Mouse (Mus musculus) heart, embryonic 14.5 days (tissue): Measurements from ENCODE around the gene Fzd4. TPM values are rescaled to one million over a fixed set of nuclear protein-coding genes. Genes with fewer than 3 reads are reported as not detected.

Experiments
- ATAC-seq: fragments of 200-750 bp; cut with Nextera tagmentation; 2 replicates; pipeline ENCODE4 v1.8.0; 2017; ENCODE audit warnings: low read depth, moderate TSS enrichment; ENCODE audit not compliant: insufficient number of reproducible peaks, insufficient read depth, low FRiP score
- H3K27ac ChIP-seq, 2 experiments: fragments of 200-500 bp in 1 of 2; fragments of 300-500 bp in 1 of 2; sonication (generic) in 1 of 2; replicated peaks in 1 of 2; 2 replicates each; pipeline ENCODE4 v1.5.1; 2012 to 2014; ENCODE audit warnings: low read depth in 2 of 2, low read length in 2 of 2, control low read depth in 1 of 2, mild to moderate bottlenecking in 1 of 2, mixed read lengths in 1 of 2; ENCODE audit not compliant: control insufficient read depth in 1 of 2, insufficient read depth in 1 of 2
- H3K27me3 ChIP-seq: fragments of 300-500 bp; sonication (generic); 2 replicates; pipeline ENCODE4 v1.6.1; 2014; ENCODE audit warnings: mild to moderate bottlenecking, low read length, control low read depth; ENCODE audit not compliant: control insufficient read depth, insufficient read depth
- H3K36me3 ChIP-seq: fragments of 300-500 bp; sonication (generic); 2 replicates; pipeline ENCODE4 v1.6.1; 2014; ENCODE audit warnings: mild to moderate bottlenecking, control low read depth, low read length, mixed read lengths; ENCODE audit not compliant: control insufficient read depth, insufficient read depth
- H3K4me1 ChIP-seq, 2 experiments: fragments of 200-500 bp in 1 of 2; fragments of 300-500 bp in 1 of 2; sonication (generic) in 1 of 2; 2 replicates each; pipeline ENCODE4 v1.6.1; 2012 to 2014; ENCODE audit warnings: low read length in 2 of 2, control low read depth in 1 of 2, mixed read lengths in 1 of 2; ENCODE audit not compliant: control insufficient read depth in 2 of 2, insufficient read depth in 2 of 2
- H3K4me2 ChIP-seq: fragments of 300-500 bp; sonication (generic); 2 replicates; pipeline ENCODE4 v1.6.1; 2014; ENCODE audit warnings: mild to moderate bottlenecking, low read length
- H3K4me3 ChIP-seq, 2 experiments: fragments of 200-500 bp in 1 of 2; fragments of 300-500 bp in 1 of 2; sonication (generic) in 1 of 2; 2 replicates each; pipeline ENCODE4 v1.5.1; 2012 to 2014; ENCODE audit warnings: low read length in 2 of 2, mild to moderate bottlenecking in 2 of 2, control low read depth in 1 of 2, low read depth in 1 of 2, moderate library complexity in 1 of 2; ENCODE audit not compliant: control insufficient read depth in 1 of 2, insufficient read depth in 1 of 2
- H3K9ac ChIP-seq: fragments of 300-500 bp; sonication (generic); 2 replicates; pipeline ENCODE4 v1.6.1; 2014; ENCODE audit warnings: mild to moderate bottlenecking, low read length
- H3K9me3 ChIP-seq: fragments of 300-500 bp; sonication (generic); 2 replicates; pipeline ENCODE4 v1.6.1; 2016; ENCODE audit warnings: low read length, control low read depth; ENCODE audit not compliant: control insufficient read depth
- WGBS: fragments of 180-500 bp; shearing (Covaris S2); extraction: QIAGEN DNeasy Blood & Tissue Kit; methylation state at CpG from one replicate; pipeline ENCODE4 v1.1.7; 2014; 5-methylcytosine and 5-hydroxymethylcytosine counted together
- polyA plus RNA-seq: library from polyadenylated mRNA; unstranded; fragments of >200 nt; fragmentation: Nextera tagmentation; extraction: Ambion mirVana; gene quantifications from 2 replicates; pipeline ENCODE4 v1.2.1, GENCODE M21; 2014

Fzd4 gene
- 12.7 and 13.2 TPM in 2 replicates for polyA plus RNA-seq

DNA sequence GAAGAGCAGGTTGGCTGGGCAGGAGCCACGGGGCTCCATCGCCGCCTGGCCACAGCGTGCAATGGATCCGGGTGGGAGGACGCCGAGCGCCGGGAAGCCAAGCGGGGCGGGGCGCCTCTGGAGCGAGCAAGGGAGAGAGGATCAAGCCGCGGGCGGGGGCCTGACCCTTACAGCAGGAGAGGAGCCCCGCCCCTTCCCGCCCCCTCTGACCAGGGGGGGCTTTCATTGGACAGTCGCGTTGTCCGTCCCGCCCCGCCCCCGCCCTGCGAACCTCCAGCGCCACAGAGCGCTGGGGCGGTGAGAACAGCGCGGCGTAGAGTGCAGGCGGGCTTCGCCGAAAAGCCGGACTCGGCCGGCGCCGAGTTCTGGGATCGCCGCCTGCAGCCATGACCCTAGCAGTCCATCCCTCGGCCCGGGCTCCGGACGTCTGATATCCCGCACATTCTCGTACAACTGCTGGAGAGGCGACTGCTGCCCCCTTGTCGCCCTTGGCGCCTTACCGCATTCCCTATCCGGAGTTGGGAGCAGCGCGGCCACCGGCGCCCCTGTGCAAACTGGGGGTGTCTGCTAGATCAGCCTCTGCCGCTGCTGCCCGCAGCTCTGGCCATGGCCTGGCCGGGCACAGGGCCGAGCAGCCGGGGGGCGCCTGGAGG lies at the start of gene Fzd4, which contains the start of gene Tmem135:
TSS of gene Fzd4 (plus strand) at position 275 of the 653 bp plus-strand sequence.
TSS of gene Tmem135 (minus strand) at position 142 of the 653 bp plus-strand sequence.
- WGBS: 0% methylated on average over 56 of the region's 62 CpGs

DNA sequence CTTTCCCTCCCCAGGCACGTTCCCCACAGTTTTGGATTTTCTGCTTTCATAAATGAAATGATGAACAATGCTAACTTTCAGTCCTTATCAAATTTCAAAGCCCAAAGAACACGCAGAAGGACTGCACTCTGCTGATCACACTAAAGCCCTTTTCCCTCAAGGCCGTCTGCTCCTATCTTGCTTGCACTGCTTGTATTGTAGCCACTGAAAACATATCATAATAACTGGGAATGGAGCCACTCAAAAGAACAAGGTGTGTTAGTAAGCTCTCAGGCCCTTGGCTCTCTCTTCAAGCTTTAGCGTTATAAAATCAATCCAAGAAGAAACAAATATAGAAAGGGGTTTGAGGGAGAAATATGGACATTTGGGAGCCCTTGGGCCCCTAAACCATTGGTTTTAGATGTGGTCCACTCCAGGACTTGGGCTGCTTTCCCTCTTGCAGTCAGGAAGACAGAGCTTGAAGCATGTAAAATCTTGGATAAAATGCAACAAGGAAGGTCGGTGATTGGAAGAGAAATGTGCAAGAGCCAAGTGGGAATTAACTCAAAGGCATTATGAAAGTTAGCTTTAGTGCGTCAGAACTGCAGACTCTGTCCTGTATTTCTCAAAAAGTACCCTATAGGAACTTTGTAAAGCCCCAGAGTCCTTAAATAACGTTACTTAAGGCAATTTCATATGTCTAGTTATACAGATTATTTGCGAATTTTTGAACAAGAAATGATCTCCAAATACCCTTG lies 48.5 kb upstream of the Fzd4 start:
- Histone ChIP-seq H3K9me3 (no peaks in the 10 kb centered on the region), H3K36me3 (no peaks in the 10 kb centered on the region), H3K4me2 (no peak overlapping the region), H3K9ac (no peak overlapping the region), H3K4me3 (no peak overlapping the region), H3K27me3 (no peaks in the 10 kb centered on the region), H3K4me1 (peaks cover 0 to 9% of the 10 kb centered on the region in 2 experiments; a peak in 1 of 4 replicates), H3K27ac (peak overlapping the region; percentile 20 to 38; a peak in 1 of 4 replicates)
- no peak for ATAC-seq
- WGBS: 56% methylated on average over 8 of the region's 8 CpGs

More for the DNA sequence above, at the start of gene Fzd4, which contains the start of gene Tmem135:
- Histone ChIP-seq H3K36me3 (peaks cover 22% of the 10 kb centered on the region), H3K9me3 (no peaks in the 10 kb centered on the region), H3K27ac (peak within 1 kb of the TSS; percentile 88 to 95), H3K27me3 (no peaks in the 10 kb centered on the region), H3K9ac (peak within 1 kb of the TSS; percentile 90), H3K4me1 (peaks cover 5 to 12% of the 10 kb centered on the region in 2 experiments; a peak in 1 of 4 replicates), H3K4me2 (peak within 1 kb of the TSS; percentile 91), H3K4me3 (peak within 1 kb of the TSS; percentile 84 to 90)
- ATAC-seq: peak; percentile 96

DNA sequence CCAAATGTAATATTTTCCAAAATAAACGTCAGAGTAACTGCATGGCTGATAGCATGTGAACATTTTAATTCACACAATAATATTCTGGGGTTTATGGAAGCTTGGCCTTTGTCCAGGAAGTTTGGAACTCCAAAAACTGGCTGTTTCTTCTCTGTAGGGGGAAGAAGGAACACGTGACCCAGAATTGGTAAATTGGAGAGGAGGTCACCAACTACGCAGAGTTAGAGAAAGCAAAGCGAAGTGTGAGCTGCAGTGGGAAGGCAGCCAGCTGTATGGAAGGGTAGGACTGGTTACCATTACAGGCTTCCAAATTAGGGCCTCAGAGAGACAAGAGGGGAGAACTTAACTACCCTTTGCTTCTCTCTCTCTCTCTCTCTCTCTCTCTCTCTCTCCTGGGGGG lies 47.8 kb upstream of the Fzd4 start:
- no peaks in the 10 kb centered on the region for H3K36me3 ChIP-seq
- H3K4me2 ChIP-seq: no peak overlapping the region
- peak overlapping the region; percentile 50 to 64; a peak in 3 of 4 replicates for H3K27ac ChIP-seq
- no peaks in the 10 kb centered on the region for H3K27me3 ChIP-seq
- no peak overlapping the region for H3K9ac ChIP-seq
- no peak overlapping the region for H3K4me3 ChIP-seq
- WGBS: 63% methylated on average over 4 of the region's 4 CpGs
- H3K4me1 ChIP-seq: peaks cover 0 to 9% of the 10 kb centered on the region in 2 experiments; a peak in 1 of 4 replicates
- H3K9me3 ChIP-seq: no peaks in the 10 kb centered on the region
- ATAC-seq: 0 out of 2 replicates have a peak, but pooled peaks have one; percentile 21

DNA sequence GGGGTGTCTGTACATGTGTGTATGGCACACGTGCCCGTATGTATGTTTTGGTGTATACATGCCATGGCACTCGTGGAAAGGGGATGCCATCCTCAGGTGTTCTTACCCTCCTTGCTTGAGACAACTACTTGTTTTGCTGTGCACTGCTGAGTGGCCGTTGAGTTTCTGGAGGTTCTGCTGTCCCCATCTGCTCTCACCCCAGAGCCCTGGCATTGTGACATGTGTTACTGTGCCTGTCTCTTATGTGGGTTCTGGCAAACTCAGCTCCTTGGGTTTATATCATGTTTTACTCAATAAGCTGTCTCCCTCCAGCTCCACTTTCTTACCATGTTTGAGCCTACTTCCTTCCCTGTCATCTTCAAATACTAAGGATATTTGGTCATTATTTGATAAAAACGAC lies 40.2 kb upstream of the Fzd4 start:
- H3K27ac ChIP-seq: no peak overlapping the region
- WGBS: 85% methylated on average over 5 of the region's 5 CpGs
- no peak overlapping the region for H3K9ac ChIP-seq
- no peak for ATAC-seq
- no peaks in the 10 kb centered on the region for H3K36me3 ChIP-seq
- no peaks in the 10 kb centered on the region for H3K9me3 ChIP-seq
- peaks cover 7 to 19% of the 10 kb centered on the region in 2 experiments for H3K4me1 ChIP-seq
- H3K4me2 ChIP-seq: no peak overlapping the region
- H3K27me3 ChIP-seq: no peaks in the 10 kb centered on the region
- H3K4me3 ChIP-seq: no peak overlapping the region

DNA sequence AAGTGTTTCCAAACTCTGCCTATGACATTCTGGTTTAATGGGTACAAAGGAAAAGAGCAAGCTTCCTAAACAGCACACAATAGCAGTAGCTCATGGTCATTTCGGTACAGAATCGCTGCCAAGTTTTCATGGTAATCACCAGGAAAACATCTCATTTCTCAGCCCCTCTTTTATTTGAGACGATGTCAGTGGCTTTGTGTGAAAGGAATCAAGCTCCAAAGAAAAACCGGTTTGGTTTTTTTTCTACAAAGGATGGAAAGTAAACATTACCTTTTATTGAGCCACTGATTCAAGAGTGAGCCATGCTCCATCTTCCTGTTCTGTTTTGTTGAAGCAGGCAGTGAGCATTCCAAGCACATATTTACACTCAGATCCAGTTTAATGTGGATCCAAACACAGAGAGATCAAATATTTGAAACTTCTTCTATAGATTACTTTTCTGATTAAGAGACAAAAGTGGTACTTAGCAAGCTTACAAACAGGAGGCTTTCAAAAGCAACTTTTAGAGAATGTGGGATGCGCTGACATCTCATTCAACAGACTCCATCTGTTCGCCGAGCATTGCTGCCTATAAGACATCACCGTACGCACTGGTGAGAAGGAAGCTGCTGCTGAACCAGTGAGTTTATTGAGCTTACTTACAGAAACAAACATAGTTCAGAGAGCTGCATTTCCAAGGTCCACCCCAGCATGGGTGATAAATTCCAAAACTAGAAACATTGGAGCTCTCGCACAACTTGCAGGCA lies 38.8 kb upstream of the Fzd4 start:
- ATAC-seq: no peak
- Histone ChIP-seq H3K4me1 (peaks cover 7 to 19% of the 10 kb centered on the region in 2 experiments), H3K4me2 (no peak overlapping the region), H3K9ac (no peak overlapping the region), H3K27me3 (no peaks in the 10 kb centered on the region), H3K4me3 (no peak overlapping the region), H3K36me3 (no peaks in the 10 kb centered on the region), H3K27ac (no peak overlapping the region), H3K9me3 (no peaks in the 10 kb centered on the region)
- WGBS: 78% methylated on average over 10 of the region's 10 CpGs

DNA sequence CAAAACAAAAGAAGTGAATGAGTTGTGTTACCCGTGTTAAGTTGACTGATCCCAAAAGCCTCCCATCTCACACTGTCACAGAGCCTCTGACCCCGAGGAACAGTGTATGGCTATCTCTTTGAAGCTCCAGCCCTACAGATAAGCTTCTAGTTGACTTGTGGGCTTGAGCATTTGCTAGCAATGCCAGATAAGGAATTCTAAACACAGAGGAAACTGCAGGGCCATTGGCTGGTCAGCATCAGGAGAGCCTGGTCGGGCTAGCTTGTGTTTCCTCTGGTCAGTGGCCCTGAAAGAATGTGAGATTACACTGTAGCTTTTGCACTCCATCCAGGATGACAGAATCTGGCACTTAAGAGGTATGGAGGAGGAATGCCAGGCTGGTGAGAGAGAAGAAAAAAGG lies 36.5 kb upstream of the Fzd4 start:
- H3K27ac ChIP-seq: peak overlapping the region; percentile 60 to 63
- H3K4me2 ChIP-seq: peak overlapping the region; percentile 36
- H3K9me3 ChIP-seq: no peaks in the 10 kb centered on the region
- H3K4me1 ChIP-seq: peaks cover 10 to 25% of the 10 kb centered on the region in 2 experiments
- no peaks in the 10 kb centered on the region for H3K36me3 ChIP-seq
- H3K4me3 ChIP-seq: no peak overlapping the region
- ATAC-seq: 0 out of 2 replicates have a peak, but pooled peaks have one; percentile 43
- no peaks in the 10 kb centered on the region for H3K27me3 ChIP-seq
- no peak overlapping the region for H3K9ac ChIP-seq
- WGBS: 0% methylated on average over 3 of the region's 3 CpGs

DNA sequence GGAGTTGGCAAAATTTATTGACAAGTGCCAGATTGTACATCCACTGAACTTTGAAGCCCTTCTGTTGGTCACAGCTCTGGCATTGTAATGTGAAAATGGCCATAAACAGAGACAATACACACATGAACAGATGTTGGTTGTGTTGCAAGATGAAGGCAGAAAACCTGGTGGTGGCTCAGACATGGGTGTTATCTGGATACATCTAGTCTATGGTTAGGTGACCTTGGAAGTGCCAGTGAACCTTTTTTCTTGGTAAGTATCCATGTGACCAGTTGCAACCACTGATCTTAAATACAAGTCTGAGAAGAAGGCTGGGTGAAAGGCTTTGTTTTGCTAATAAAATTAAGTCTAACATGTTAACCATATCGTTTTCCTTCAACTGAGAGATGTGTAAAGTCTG lies 34.1 kb upstream of the Fzd4 start:
- no peak overlapping the region for H3K27ac ChIP-seq
- H3K27me3 ChIP-seq: no peaks in the 10 kb centered on the region
- H3K4me1 ChIP-seq: peaks cover 10 to 25% of the 10 kb centered on the region in 2 experiments
- H3K9me3 ChIP-seq: no peaks in the 10 kb centered on the region
- no peak for ATAC-seq
- no peak overlapping the region for H3K4me3 ChIP-seq
- WGBS: 87% methylated on average over 1 of the region's 1 CpGs
- H3K4me2 ChIP-seq: no peak overlapping the region
- no peaks in the 10 kb centered on the region for H3K36me3 ChIP-seq
- no peak overlapping the region for H3K9ac ChIP-seq
